Mouse (Mus musculus) urinary bladder, postnatal 14 days (tissue): ENCODE measurements around the gene Zfp536.

Source experiments
- DNase-seq: peaks from one replicate; pipeline ENCODE4 v3.0.0; 2021; ENCODE audit warnings: low spot score

Zfp536 gene

GRCm38 (mm10) chr7:37471726-37472125 lies 301.7 kb downstream of the Zfp536 start:
- DNase-seq, result no peak

DNA sequence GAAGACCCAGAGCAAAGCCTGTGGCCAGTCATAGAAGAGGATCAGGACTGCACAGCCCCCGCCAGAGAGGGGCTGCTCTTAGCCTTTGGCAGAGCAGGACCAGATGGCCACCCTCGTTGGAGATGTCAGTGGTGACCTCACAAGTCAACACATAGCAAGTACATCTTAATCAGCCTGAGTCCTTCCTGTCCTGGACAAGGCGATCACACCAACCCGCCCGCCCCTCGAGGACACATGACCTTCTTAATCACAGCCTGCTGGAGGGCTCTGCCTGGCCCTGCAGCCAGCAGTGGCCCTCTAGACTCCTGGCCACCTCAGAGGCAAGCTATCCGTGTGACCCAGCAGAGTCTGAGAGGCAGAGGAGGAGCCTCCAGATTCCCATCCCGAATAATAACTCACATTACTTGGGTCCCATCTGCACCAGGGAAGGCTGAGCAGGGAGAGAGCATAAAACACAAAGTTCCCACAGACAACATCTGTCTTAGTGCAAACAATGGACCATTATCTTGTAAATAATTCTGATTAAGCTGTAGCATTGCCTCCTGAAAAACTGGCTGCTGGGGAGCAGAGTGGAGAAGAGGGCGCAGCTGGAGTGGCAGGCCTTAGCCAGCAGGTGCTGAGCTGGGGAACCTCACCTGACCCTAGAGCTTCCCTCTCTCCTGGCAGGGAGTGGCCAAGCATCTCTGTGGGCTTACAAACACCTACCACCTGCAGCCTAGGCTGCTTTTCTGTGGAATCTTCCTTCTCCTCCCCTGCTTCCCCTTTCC lies 306.8 kb downstream of the Zfp536 start:
- no peak for DNase-seq

DNA sequence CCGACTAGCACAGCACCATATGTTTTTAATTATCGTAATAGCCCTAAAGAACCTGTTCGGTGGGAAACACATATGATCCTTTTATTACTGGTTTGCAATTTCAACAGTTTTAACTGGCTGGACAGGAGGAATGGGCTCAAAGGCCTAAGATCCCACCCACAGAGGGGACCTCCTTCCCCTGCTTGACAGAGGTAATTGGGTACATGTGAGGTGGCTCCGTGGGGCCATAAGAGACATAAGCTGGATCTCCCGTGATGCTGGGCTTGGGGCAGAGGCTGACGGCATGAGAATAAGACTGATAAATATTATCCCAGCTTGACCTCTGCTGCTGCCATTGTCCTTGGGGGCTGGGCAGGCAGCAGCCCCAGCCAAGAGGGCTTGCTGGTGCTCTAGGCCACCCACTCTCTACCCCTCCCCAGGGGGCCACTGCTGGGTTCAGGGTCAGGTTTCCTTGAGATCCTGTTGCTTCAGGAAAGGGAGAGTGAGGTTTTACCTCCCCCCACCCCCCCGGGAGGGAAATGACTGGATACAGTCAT lies 309.2 kb downstream of the Zfp536 start:
- no peak for DNase-seq

GRCm38 (mm10) chr7:37447523-37447922 lies 325.9 kb downstream of the Zfp536 start:
- no peak for DNase-seq

DNA sequence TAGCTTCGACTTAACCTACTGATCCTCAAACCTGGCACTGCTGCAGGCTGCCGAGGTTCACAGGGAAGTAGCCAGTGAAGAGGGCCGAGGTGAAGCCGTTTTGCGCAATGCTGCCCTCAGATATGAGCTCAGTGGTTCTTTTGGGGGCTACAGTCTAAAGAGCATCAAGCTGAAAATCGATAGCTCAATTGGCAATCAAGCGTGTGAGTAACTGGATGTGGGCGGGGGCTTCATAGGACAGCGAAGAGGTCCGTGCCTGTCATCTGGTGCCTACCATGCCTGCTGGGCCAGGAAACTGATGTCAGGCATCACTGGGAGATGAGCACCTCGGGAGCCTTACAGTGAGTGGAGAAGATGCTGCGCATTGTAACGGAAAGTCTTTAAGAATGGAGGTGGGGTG lies 333.5 kb downstream of the Zfp536 start:
- no peak for DNase-seq

GRCm38 (mm10) chr7:37439117-37439844 lies 334.2 kb downstream of the Zfp536 start:
- DNase-seq, result no peak

DNA sequence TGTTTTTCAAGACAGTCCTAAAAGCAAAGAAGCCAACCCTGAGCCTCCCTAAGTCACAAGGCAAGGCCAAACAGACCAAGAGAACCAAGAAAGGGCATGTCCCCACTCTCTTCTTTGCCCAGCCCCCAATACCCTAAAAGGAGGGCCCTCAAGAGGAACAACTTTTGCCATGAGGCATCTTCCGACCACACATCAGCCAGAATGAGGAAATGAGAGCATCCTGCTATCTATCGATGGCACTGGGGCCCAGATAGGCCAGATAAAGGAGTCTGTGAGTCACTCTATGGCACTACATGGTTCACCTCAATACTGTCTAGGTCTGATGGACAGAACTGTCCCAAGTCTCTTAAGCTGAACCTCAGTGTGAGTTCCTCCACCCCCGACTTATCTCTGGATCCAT lies 335.6 kb downstream of the Zfp536 start:
- no peak for DNase-seq

DNA sequence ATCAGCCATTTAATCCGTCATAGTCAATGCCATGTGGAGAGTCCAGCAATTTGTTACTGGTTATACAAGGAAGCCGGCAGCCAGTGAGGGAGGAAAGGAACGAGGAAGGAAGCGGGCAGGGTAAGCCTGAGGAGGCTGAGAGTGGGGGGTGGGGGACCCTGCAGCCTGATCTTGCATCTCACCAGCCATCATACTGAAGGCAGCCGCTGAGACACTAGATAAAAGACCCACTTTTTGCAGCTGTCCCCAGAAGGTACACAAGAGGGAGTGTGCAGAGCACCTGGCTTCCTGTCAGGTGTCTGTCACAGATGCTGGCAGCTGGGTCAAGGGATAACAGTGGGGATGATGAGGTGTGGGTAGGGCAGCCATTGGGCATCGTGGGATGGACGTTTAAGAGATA lies 340.3 kb downstream of the Zfp536 start:
- DNase-seq, result no peak

- no peak for DNase-seq
Measured at GRCm38 (mm10) chr7:37431471-37431870, 342.0 kb downstream of the Zfp536 start.

DNA sequence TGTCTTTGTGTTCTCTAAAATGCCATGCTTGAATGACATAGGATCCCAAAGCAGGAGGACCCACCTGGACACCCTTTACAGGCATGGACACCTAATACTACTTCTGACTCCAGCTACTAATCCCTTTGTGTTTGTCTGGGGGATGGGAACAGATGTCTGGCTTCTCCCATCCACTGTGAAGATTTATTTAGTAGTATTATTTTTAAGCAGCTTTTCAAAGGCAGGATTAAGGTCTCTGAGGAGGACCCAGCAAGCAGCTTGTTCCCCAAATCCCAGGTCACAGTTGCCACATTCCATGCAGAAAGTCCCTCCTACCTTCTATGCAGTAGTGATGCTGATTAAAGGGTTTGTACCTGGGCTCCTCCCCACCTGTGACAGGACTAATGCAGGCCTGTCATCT lies 347.4 kb downstream of the Zfp536 start:
- no peak for DNase-seq

DNA sequence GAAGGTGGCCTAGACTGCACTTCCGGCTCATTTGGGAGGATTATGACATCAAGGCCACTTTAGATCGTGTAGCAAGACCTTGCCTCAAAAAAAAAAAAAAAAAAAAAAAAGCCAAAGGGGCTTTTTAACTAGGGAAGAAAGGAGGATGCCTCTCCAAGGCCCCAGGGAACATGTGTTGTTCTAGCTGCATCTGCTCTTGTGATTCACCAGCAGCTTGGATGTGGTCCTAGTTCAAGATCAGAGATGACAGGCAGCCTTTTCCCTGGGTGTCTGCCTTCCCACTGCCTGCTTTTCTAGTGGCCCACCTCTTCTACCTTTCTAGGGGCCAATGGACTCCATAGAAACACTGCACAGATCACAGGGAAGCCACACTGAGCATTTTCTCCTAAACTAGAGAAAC lies 350.5 kb downstream of the Zfp536 start:
- no peak for DNase-seq
